Mouse (Mus musculus) CH12.LX (cell line): ENCODE data around the gene Macrod1. TPM values are rescaled to one million over a fixed set of nuclear protein-coding genes. Genes with fewer than 3 reads are reported as not detected.

ENCODE experiments used
- DNase-seq: peaks from one replicate; pipeline ENCODE4 v3.0.0-alpha.2; 2013; ENCODE audit errors: extremely low read depth
- H3K27ac ChIP-seq: 2 replicates; pipeline ENCODE4 v1.5.1; 2012; ENCODE audit warnings: low read depth, mild to moderate bottlenecking, control low read depth, moderate library complexity; ENCODE audit not compliant: insufficient read depth
- H3K27me3 ChIP-seq: replicated peaks from 2 replicates; pipeline ENCODE3; 2012; ENCODE audit warnings: inconsistent platforms
- H3K36me3 ChIP-seq, 2 experiments: replicated peaks in 1 of 2; 2 replicates each; pipeline versions ENCODE3 to v1.6.1; 2012; ENCODE audit warnings: inconsistent platforms in 1 of 2, low read length in 1 of 2, mild to moderate bottlenecking in 1 of 2, mixed read lengths in 1 of 2, moderate library complexity in 1 of 2; ENCODE audit not compliant: control insufficient read depth in 1 of 2, insufficient read depth in 1 of 2
- H3K4me1 ChIP-seq, 2 experiments: 2 replicates each; pipeline ENCODE4 v1.6.1; 2012; ENCODE audit warnings: inconsistent platforms in 1 of 2, moderate library complexity in 1 of 2; ENCODE audit not compliant: insufficient read depth in 2 of 2, control insufficient read depth in 1 of 2
- H3K4me2 ChIP-seq: 2 replicates; pipeline ENCODE4 v1.6.1; 2012; ENCODE audit warnings: low read depth, mild to moderate bottlenecking, control low read depth; ENCODE audit not compliant: poor library complexity, insufficient read depth, severe bottlenecking
- H3K4me3 ChIP-seq, 3 experiments: fragments of 150-350 bp in 1 of 3; sonication (generic) in 1 of 3; replicated peaks in 1 of 3; 2 replicates each; pipeline versions ENCODE3 to v1.5.1; 2011 to 2012; ENCODE audit warnings: low read depth in 2 of 3, low read length in 2 of 3, mild to moderate bottlenecking in 2 of 3, moderate library complexity in 2 of 3, control low read depth in 1 of 3, improper control_type of control experiment in 1 of 3, inconsistent platforms in 1 of 3, mixed read lengths in 1 of 3; ENCODE audit not compliant: poor library complexity in 1 of 3
- H3K79me2 ChIP-seq: replicated peaks from 2 replicates; pipeline ENCODE4 v1.6.1; 2012; ENCODE audit warnings: mild to moderate bottlenecking, moderate library complexity; ENCODE audit not compliant: control insufficient read depth, poor library complexity, insufficient read depth, severe bottlenecking; ENCODE audit errors: extremely low read depth
- H3K9ac ChIP-seq: 2 replicates; pipeline ENCODE4 v1.6.1; 2012; ENCODE audit warnings: low read depth, mild to moderate bottlenecking, control low read depth, moderate library complexity; ENCODE audit not compliant: insufficient read depth
- H3K9me3 ChIP-seq: replicated peaks from 2 replicates; pipeline ENCODE3; 2012; ENCODE audit warnings: low read length, inconsistent platforms, mixed read lengths
- BHLHE40 ChIP-seq: IDR thresholded peaks from 2 replicates; pipeline ENCODE4 v1.6.1; 2011; ENCODE audit warnings: mild to moderate bottlenecking, low read depth, low read length, improper control_type of control experiment
- CHD1 ChIP-seq: IDR thresholded peaks from 2 replicates; pipeline ENCODE4 v1.6.1; 2012; ENCODE audit warnings: low read depth, low read length, improper control_type of control experiment, inconsistent platforms
- CTCF ChIP-seq, 2 experiments: IDR thresholded peaks in 1 of 2; conservative IDR thresholded peaks in 1 of 2; 2 replicates each; pipeline ENCODE4 v1.5.1; 2011 to 2012; ENCODE audit warnings: low read depth in 2 of 2, low read length in 2 of 2, improper control_type of control experiment in 1 of 2, inconsistent platforms in 1 of 2, mild to moderate bottlenecking in 1 of 2, moderate library complexity in 1 of 2
- E2F4 ChIP-seq: IDR thresholded peaks from 2 replicates; pipeline ENCODE4 v1.6.1; 2011; ENCODE audit warnings: low read depth, low read length, improper control_type of control experiment; ENCODE audit not compliant: insufficient replicate concordance
- ELF1 ChIP-seq: IDR thresholded peaks from 2 replicates; pipeline ENCODE4 v1.6.1; 2014; ENCODE audit warnings: low read depth, mild to moderate bottlenecking, inconsistent platforms, low read length, improper control_type of control experiment
- EP300 ChIP-seq: IDR thresholded peaks from 2 replicates; pipeline ENCODE4 v1.6.1; 2011; ENCODE audit warnings: low read length, improper control_type of control experiment
- ETS1 ChIP-seq: conservative IDR thresholded peaks from 2 replicates; pipeline ENCODE4 v1.6.1; 2012; ENCODE audit warnings: low read depth, mild to moderate bottlenecking, inconsistent platforms, low read length, improper control_type of control experiment, moderate library complexity
- GABPA ChIP-seq: IDR thresholded peaks from 2 replicates; pipeline ENCODE4 v1.6.1; 2012; ENCODE audit warnings: low read depth, low read length, improper control_type of control experiment, inconsistent platforms; ENCODE audit not compliant: insufficient replicate concordance
- HCFC1 ChIP-seq: IDR thresholded peaks from 2 replicates; pipeline ENCODE4 v1.6.1; 2012; ENCODE audit warnings: low read depth, mild to moderate bottlenecking, inconsistent platforms, low read length, improper control_type of control experiment
- IRF4 ChIP-seq: IDR thresholded peaks from 2 replicates; pipeline ENCODE4 v1.6.1; 2014; ENCODE audit warnings: low read depth, mild to moderate bottlenecking, inconsistent platforms, low read length, improper control_type of control experiment
- MXI1 ChIP-seq: IDR thresholded peaks from 2 replicates; pipeline ENCODE4 v1.6.1; 2011; ENCODE audit warnings: mild to moderate bottlenecking, low read depth, low read length, improper control_type of control experiment
- NELFE ChIP-seq: IDR thresholded peaks from 2 replicates; pipeline ENCODE4 v1.6.1; 2011; ENCODE audit warnings: low read depth, low read length, improper control_type of control experiment
- PAX5 ChIP-seq: IDR thresholded peaks from 2 replicates; pipeline ENCODE4 v1.6.1; 2012; ENCODE audit warnings: low read length, inconsistent platforms, mixed read lengths
- UBTF ChIP-seq: IDR thresholded peaks from 2 replicates; pipeline ENCODE4 v1.6.1; 2012; ENCODE audit warnings: low read depth, mild to moderate bottlenecking, inconsistent platforms, low read length, improper control_type of control experiment, moderate library complexity
- USF1 ChIP-seq: IDR thresholded peaks from 2 replicates; pipeline ENCODE4 v1.6.1; 2014; ENCODE audit warnings: low read depth, mild to moderate bottlenecking, inconsistent platforms, low read length, improper control_type of control experiment
- USF2 ChIP-seq: conservative IDR thresholded peaks from 2 replicates; pipeline ENCODE4 v1.6.1; 2011; ENCODE audit warnings: low read depth, low read length, improper control_type of control experiment
- ZC3H11A ChIP-seq: IDR thresholded peaks from 2 replicates; pipeline ENCODE4 v1.6.1; 2012; ENCODE audit warnings: low read depth, mild to moderate bottlenecking, inconsistent platforms, low read length, improper control_type of control experiment
- ZMIZ1 ChIP-seq: IDR thresholded peaks from 2 replicates; pipeline ENCODE4 v1.6.1; 2012; ENCODE audit warnings: low read depth, mild to moderate bottlenecking, inconsistent platforms, low read length, improper control_type of control experiment
- ZNF384 ChIP-seq: IDR thresholded peaks from 2 replicates; pipeline ENCODE4 v1.6.1; 2012; ENCODE audit warnings: low read depth, low read length, improper control_type of control experiment, inconsistent platforms
- dilution Hi-C: fragments of 300-500 bp; cut with MboI; formaldehyde crosslinking; loops from 2 replicates; pipeline ENCODE4 v1.14.3; 2020; ENCODE audit warnings: low sequenced_read_pairs; ENCODE audit not compliant: extremely low pct_unique_long_range_greater_than_20kb, extremely low pct_ligation_motif_present
- in situ Hi-C: fragments of 300-500 bp; cut with MboI; formaldehyde crosslinking; loops from 3 replicates; pipeline ENCODE4 v1.14.3; 2019; ENCODE audit warnings: low sequenced_read_pairs, low pct_ligation_motif_present, low pct_unique_long_range_greater_than_20kb, mixed read lengths
- polyA plus RNA-seq: library from polyadenylated mRNA; unstranded; fragments of >175 nt; gene quantifications from 2 replicates; pipeline ENCODE4 v1.2.1, GENCODE M21; 2012; ENCODE audit warnings: low read depth; ENCODE audit not compliant: insufficient read length
- total RNA-seq, 2 experiments: library from RNA; depleted of rRNA; stranded (reverse); fragments of 300-350 nt in 1 of 2; fragments of >200 nt in 1 of 2; gene quantifications; 2 replicates each; pipeline ENCODE4 v1.2.3; 2012 to 2014

Gene Macrod1
- total and polyA plus RNA-seq, 3 experiments = 1.0 TPM; not detected in 2

DNA sequence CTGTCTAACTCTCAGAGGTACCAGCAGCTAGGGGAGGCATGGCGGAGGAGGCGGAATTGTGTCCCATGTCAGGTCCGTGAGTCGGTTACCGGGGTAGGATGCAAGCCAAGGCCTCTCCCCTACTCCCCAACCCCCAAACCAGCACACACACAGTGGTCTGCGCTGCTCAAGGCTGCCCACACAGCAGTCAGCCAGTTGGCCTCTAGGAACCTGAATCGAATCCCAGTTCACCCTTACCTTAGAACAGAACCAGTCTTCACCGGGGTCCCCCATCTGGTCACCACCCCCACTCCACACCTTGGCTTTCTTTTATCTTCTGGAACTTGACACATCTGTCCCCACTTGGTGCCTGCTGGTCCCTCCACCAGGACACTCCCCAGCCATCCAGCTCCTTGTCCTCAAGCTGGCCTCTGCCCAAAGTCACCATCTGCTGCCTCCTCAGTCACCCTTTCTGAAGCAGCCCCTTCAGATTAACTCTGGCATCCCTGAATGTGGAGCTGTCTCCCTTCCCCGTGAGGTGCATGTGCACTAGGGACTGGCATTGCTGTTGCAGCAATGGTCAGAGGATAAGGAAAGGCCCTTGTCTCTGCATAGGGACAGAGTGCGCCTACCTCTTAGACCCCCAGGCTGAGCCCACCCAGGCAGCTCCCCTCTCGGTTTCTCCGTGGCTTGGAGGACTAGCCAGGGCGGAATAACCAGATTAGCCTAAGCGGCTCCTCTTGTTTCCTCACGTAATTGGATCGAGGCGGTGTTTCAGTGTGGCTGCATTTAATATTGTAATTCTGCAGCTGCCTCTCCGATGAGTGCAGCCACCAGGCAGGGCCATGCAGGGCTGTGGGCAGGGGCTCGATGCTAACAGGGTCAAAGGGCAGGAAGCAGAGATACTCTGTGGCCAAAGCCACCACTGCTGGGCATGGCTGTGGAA, 72.2 kb downstream of the Macrod1 start:
- no peak for DNase-seq
- dilution Hi-C loops = no loop called here
- Histone ChIP-seq H3K9ac (no peak overlapping the region), H3K27ac (no peak overlapping the region), H3K36me3 (no peaks in the 10 kb centered on the region), H3K4me3 (no peak overlapping the region), H3K79me2 (no peaks in the 10 kb centered on the region), H3K4me2 (no peak overlapping the region), H3K4me1 (peaks cover 3 to 9% of the 10 kb centered on the region in 2 experiments; a peak in 2 of 4 replicates), H3K27me3 (peaks cover 85% of the 10 kb centered on the region), H3K9me3 (no peaks in the 10 kb centered on the region)
- in situ Hi-C loops = no loop called here
- TF ChIP-seq GABPA (no peak), ZNF384 (no peak), E2F4 (no peak), NELFE (no peak), CTCF (conservative IDR thresholded peaks at IDR 0.05 in 1 of 2, IDR thresholded peaks at IDR 0.05 in 1 of 2; ENCODE audit: low read depth in 2 of 2, low read length in 2 of 2) (no peak), ELF1 (no peak), ETS1 (no peak), CHD1 (no peak)

DNA sequence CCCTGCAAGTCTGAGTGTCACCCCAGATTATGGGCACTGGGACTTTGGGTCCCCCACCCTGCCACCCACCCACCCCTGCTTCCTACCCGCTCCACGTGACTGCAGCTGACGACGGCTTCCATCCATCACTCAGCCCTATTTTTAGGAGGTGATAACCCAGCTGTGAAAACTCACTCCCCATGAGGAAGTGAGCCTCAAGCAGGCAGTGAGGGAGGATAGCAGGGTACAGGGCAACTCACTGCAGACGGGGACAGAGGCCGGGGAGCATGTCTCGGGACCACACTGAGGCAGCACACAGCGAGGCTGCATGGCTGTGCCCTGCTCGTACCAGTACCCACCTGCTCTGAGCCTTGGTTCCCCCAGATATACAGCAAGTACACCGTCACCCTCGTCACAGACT, 73.7 kb downstream of the Macrod1 start:
- in situ Hi-C loops (no loop called here), dilution Hi-C loops (no loop called here)
- H3K4me3 ChIP-seq = no peak overlapping the region
- TF ChIP-seq BHLHE40 (no peak), EP300 (no peak), USF1 (no peak), MXI1 (no peak), UBTF (no peak), IRF4 (no peak), ETS1 (no peak), ZC3H11A (no peak), HCFC1 (no peak), ZMIZ1 (no peak), ZNF384 (no peak), PAX5 (no peak), USF2 (no peak)
- no peak overlapping the region for H3K27ac ChIP-seq
- peaks cover 90% of the 10 kb centered on the region for H3K27me3 ChIP-seq
- no peak for DNase-seq
- H3K4me2 ChIP-seq = no peak overlapping the region
- H3K4me1 ChIP-seq = peaks cover 3 to 9% of the 10 kb centered on the region in 2 experiments; a peak in 2 of 4 replicates
- H3K36me3 ChIP-seq = no peaks in the 10 kb centered on the region
- H3K9ac ChIP-seq = no peak overlapping the region
- no peaks in the 10 kb centered on the region for H3K9me3 ChIP-seq
- H3K79me2 ChIP-seq = no peaks in the 10 kb centered on the region
